Mouse (Mus musculus): ENCODE data around the gene Gtf3c1.

GRCm38 (mm10) chr7:125702791-125703190 is 4.8 kb downstream of the Gtf3c1 start:
- TF ChIP-seq CTCF (conservative IDR thresholded peaks at IDR 0.05; ENCODE audit: insufficient read depth, insufficient read length, low read depth, low read length) (no peak), POLR2A (IDR thresholded peaks at IDR 0.05; ENCODE audit: low read depth, low read length) (no peak)
